Mouse (Mus musculus) E14TG2a.4 (cell line): ENCODE data around the gene Notch4.

ENCODE experiments used
- CTCF ChIP-seq: conservative IDR thresholded peaks from 2 replicates; pipeline ENCODE4 v1.5.1; 2014; ENCODE audit warnings: low read length
- NANOG ChIP-seq: IDR thresholded peaks from 2 replicates; pipeline ENCODE4 v1.6.1; 2014; ENCODE audit warnings: borderline replicate concordance, low read length, mixed read lengths

- no peak for TF ChIP-seq CTCF
- TF ChIP-seq NANOG: no peak
These were observed 73.4 kb downstream of the Notch4 start for GRCm38 (mm10) chr17:34637459-34637858.
